Mouse (Mus musculus) forebrain, embryonic 12.5 days (tissue): ENCODE results near the gene Troap. TPM values are rescaled to one million over a fixed set of nuclear protein-coding genes. Genes with fewer than 3 reads are reported as not detected.

Source experiments
- ATAC-seq: fragments of 200-750 bp; cut with Nextera tagmentation; 2 replicates; pipeline ENCODE4 v1.8.0; 2017; ENCODE audit warnings: moderate TSS enrichment; ENCODE audit not compliant: low FRiP score
- H3K27ac ChIP-seq: fragments of 300-500 bp; sonication (generic); 2 replicates; pipeline ENCODE4 v1.5.1; 2016; ENCODE audit warnings: mild to moderate bottlenecking
- H3K27me3 ChIP-seq: fragments of 300-500 bp; sonication (generic); 2 replicates; pipeline ENCODE4 v1.6.1; 2016; ENCODE audit warnings: mild to moderate bottlenecking
- H3K36me3 ChIP-seq: fragments of 300-500 bp; sonication (generic); replicated peaks from 2 replicates; pipeline ENCODE4 v1.6.1; 2016; ENCODE audit warnings: mild to moderate bottlenecking
- H3K4me1 ChIP-seq: fragments of 300-500 bp; sonication (generic); 2 replicates; pipeline ENCODE4 v1.6.1; 2016
- H3K4me2 ChIP-seq: fragments of 300-500 bp; sonication (generic); 2 replicates; pipeline ENCODE4 v1.6.1; 2016; ENCODE audit warnings: mild to moderate bottlenecking, moderate library complexity
- H3K4me3 ChIP-seq: fragments of 300-500 bp; sonication (generic); replicated peaks from 2 replicates; pipeline ENCODE4 v1.5.1; 2016; ENCODE audit warnings: mild to moderate bottlenecking
- H3K9ac ChIP-seq: fragments of 300-500 bp; sonication (generic); 2 replicates; pipeline ENCODE4 v1.6.1; 2016; ENCODE audit warnings: mild to moderate bottlenecking
- H3K9me3 ChIP-seq: fragments of 300-500 bp; sonication (generic); 2 replicates; pipeline ENCODE4 v1.6.1; 2016
- WGBS: fragments of 180-500 bp; shearing (Covaris S2); methylation state at CpG from one replicate; pipeline ENCODE4 v1.1.7; 2016; 5-methylcytosine and 5-hydroxymethylcytosine counted together
- polyA plus RNA-seq: library from polyadenylated mRNA; unstranded; fragments of >200 nt; fragmentation: Nextera tagmentation; extraction: Ambion mirVana; gene quantifications from 2 replicates; pipeline ENCODE4 v1.2.1, GENCODE M21; 2016

Gene Troap
- polyA plus RNA-seq, 1 experiment from 2014 or later, result 48.3 TPM

- H3K27me3 ChIP-seq, result 0 out of 2 replicates have a peak, but pooled peaks cover 3% of the 10 kb centered on the region
- H3K36me3 ChIP-seq, result no peaks in the 10 kb centered on the region
- no peak overlapping the region for H3K9ac ChIP-seq
- no peak for ATAC-seq
- no peaks in the 10 kb centered on the region for H3K4me1 ChIP-seq
- H3K4me2 ChIP-seq, result no peak overlapping the region
- WGBS, result 86% methylated on average over 3 of the region's 3 CpGs
- no peak overlapping the region for H3K4me3 ChIP-seq
- H3K9me3 ChIP-seq, result no peaks in the 10 kb centered on the region
- H3K27ac ChIP-seq, result no peak overlapping the region
Measured at GRCm38 (mm10) chr15:99111139-99111538, 36.8 kb downstream of the Troap start.

DNA sequence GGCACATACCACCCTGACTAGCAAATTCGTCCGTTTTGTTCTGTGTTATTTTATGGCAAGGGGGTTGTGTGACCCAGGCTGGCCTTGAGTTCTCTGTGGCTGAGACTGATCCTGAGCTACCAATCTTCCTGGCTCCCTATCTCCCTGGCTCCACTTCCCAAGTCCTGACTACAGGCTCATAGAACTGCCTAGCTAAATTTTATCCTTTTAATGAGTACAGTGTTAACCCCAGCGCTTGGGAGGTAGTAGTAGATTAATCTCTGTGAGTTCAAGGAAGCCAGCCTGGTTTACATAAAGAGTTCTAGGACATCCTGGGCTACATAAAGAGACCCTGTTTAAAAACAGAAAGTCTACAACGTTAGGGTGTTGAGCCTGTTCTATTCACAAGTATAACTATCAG, 37.4 kb downstream of the Troap start:
- Histone ChIP-seq H3K4me1 (no peaks in the 10 kb centered on the region), H3K9me3 (no peaks in the 10 kb centered on the region), H3K27me3 (0 out of 2 replicates have a peak, but pooled peaks cover 3% of the 10 kb centered on the region), H3K4me3 (no peak overlapping the region), H3K27ac (no peak overlapping the region), H3K4me2 (no peak overlapping the region), H3K36me3 (no peaks in the 10 kb centered on the region), H3K9ac (no peak overlapping the region)
- 79% methylated on average over 4 of the region's 4 CpGs for WGBS
- no peak for ATAC-seq

GRCm38 (mm10) chr15:99112843-99113395, 38.5 kb downstream of the Troap start:
- no peak overlapping the region for H3K4me2 ChIP-seq
- ATAC-seq, result no peak
- H3K27ac ChIP-seq, result no peak overlapping the region
- 64% methylated on average over 11 of the region's 11 CpGs for WGBS
- no peaks in the 10 kb centered on the region for H3K4me1 ChIP-seq
- H3K4me3 ChIP-seq, result no peak overlapping the region
- no peaks in the 10 kb centered on the region for H3K36me3 ChIP-seq
- no peak overlapping the region for H3K9ac ChIP-seq
- 0 out of 2 replicates have a peak, but pooled peaks cover 3% of the 10 kb centered on the region for H3K27me3 ChIP-seq
- H3K9me3 ChIP-seq, result no peaks in the 10 kb centered on the region

DNA sequence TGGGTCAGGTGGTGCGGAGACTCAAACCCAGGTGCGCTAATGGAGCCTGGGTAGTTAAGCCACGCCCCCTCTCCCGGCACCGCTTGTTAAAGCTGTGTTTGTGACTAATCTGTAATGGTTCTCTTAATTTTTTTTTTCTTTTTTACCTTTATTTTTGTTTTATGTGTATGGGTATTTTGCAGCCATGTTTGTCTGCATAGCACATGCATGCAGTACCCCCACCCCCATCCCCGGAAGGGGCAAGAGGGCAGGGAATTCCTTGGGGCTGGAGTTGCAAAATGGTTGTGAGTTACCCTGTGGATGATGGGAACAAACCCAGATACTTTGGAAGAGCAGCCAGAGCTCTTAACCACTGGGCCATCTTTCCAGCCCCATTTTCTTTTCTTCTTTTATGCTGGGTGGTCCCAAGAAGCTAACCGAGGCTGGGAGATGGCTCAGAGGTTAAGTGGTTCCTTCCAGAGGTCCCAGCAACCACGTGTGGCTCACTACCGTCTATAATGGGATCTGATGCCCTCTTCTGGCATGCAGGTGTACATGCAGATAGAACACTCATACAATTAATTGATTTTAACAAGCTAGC, 39.1 kb downstream of the Troap start:
- Histone ChIP-seq H3K27ac (no peak overlapping the region), H3K9me3 (no peaks in the 10 kb centered on the region), H3K27me3 (0 out of 2 replicates have a peak, but pooled peaks cover 3% of the 10 kb centered on the region), H3K36me3 (no peaks in the 10 kb centered on the region), H3K9ac (no peak overlapping the region), H3K4me3 (no peak overlapping the region), H3K4me1 (no peaks in the 10 kb centered on the region), H3K4me2 (no peak overlapping the region)
- WGBS, result 6% methylated on average over 9 of the region's 9 CpGs
- no peak for ATAC-seq

- Histone ChIP-seq H3K9me3 (no peaks in the 10 kb centered on the region), H3K4me2 (no peak overlapping the region), H3K27me3 (0 out of 2 replicates have a peak, but pooled peaks cover 3% of the 10 kb centered on the region), H3K27ac (no peak overlapping the region), H3K4me1 (no peaks in the 10 kb centered on the region), H3K9ac (no peak overlapping the region), H3K36me3 (no peaks in the 10 kb centered on the region), H3K4me3 (no peak overlapping the region)
- no peak for ATAC-seq
- WGBS, result 56% methylated on average over 14 of the region's 14 CpGs
Measured at GRCm38 (mm10) chr15:99114312-99115064, 40.1 kb downstream of the Troap start.

DNA sequence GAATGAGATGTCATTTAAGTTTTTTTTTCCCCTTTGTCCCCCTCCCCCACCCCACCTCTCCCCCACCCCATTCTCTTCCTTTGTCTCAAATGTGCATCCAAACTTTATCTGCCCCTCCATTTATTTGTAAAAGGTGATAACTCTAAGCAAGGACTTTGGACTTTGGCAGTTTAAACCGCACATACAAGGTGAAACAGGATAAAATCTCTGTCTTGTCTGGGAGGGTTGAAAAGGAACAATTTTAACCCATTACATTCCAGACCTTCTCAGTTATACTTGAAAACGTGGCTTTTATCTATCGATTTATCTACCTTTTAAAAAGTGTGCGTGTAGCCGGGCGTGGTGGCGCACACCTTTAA, 40.7 kb downstream of the Troap start:
- WGBS, result 92% methylated on average over 7 of the region's 7 CpGs
- H3K4me2 ChIP-seq, result no peak overlapping the region
- H3K9ac ChIP-seq, result no peak overlapping the region
- no peak overlapping the region for H3K4me3 ChIP-seq
- no peak overlapping the region for H3K27ac ChIP-seq
- H3K9me3 ChIP-seq, result no peaks in the 10 kb centered on the region
- no peaks in the 10 kb centered on the region for H3K36me3 ChIP-seq
- no peaks in the 10 kb centered on the region for H3K4me1 ChIP-seq
- H3K27me3 ChIP-seq, result no peaks in the 10 kb centered on the region
- no peak for ATAC-seq

GRCm38 (mm10) chr15:99116539-99116938, 42.2 kb downstream of the Troap start:
- H3K4me3 ChIP-seq, result no peak overlapping the region
- H3K4me2 ChIP-seq, result no peak overlapping the region
- H3K9me3 ChIP-seq, result no peaks in the 10 kb centered on the region
- no peak overlapping the region for H3K9ac ChIP-seq
- no peaks in the 10 kb centered on the region for H3K4me1 ChIP-seq
- H3K36me3 ChIP-seq, result no peaks in the 10 kb centered on the region
- no peak overlapping the region for H3K27ac ChIP-seq
- 61% methylated on average over 11 of the region's 11 CpGs for WGBS
- H3K27me3 ChIP-seq, result peaks cover 8% of the 10 kb centered on the region; the same call in 1 of the 2 replicates
- ATAC-seq, result no peak

- H3K4me1 ChIP-seq, result no peaks in the 10 kb centered on the region
- H3K27me3 ChIP-seq, result peaks cover 8% of the 10 kb centered on the region; the same call in 1 of the 2 replicates
- no peaks in the 10 kb centered on the region for H3K36me3 ChIP-seq
- H3K9ac ChIP-seq, result no peak overlapping the region
- 19% methylated on average over 11 of the region's 11 CpGs for WGBS
- H3K4me2 ChIP-seq, result no peak overlapping the region
- no peak overlapping the region for H3K27ac ChIP-seq
- ATAC-seq, result no peak
- no peak overlapping the region for H3K4me3 ChIP-seq
- no peaks in the 10 kb centered on the region for H3K9me3 ChIP-seq
Measured at GRCm38 (mm10) chr15:99120814-99121213, 46.4 kb downstream of the Troap start.

GRCm38 (mm10) chr15:99122642-99123041, 48.3 kb downstream of the Troap start:
- Histone ChIP-seq H3K4me2 (no peak overlapping the region), H3K27me3 (peaks cover 8% of the 10 kb centered on the region; the same call in 1 of the 2 replicates), H3K9me3 (no peaks in the 10 kb centered on the region), H3K9ac (no peak overlapping the region), H3K27ac (no peak overlapping the region), H3K4me3 (no peak overlapping the region), H3K4me1 (no peaks in the 10 kb centered on the region), H3K36me3 (no peaks in the 10 kb centered on the region)
- 81% methylated on average over 2 of the region's 2 CpGs for WGBS
- ATAC-seq, result no peak

DNA sequence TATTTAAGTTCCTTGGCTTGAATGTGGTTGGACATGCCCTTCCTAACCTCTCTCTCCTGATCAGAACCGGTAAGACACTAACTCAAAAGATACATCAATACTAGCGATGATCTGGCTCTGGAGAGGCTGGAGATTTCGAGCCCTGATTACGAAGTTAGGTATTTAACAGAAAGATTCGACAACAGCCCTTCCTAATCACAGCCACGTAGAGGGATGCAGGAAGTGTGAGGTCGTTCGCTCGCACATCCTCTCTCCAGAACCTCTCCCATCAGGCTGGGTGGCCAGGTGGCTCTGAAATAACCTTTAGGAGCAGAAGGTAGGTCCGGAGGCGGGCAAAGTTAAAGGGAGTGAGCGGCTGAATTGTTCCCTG, 51.3 kb downstream of the Troap start, which contains the start of gene Spats2:
Spats2 (plus strand) TSS at position 206 of the 370 bp plus-strand sequence.
- no peak for ATAC-seq
- Histone ChIP-seq H3K4me2 (peak within 1 kb of the TSS; percentile 60), H3K9ac (peak within 1 kb of the TSS; percentile 89), H3K4me3 (peak within 1 kb of the TSS; percentile 77), H3K4me1 (peaks cover 26% of the 10 kb centered on the region), H3K9me3 (no peaks in the 10 kb centered on the region), H3K27me3 (peaks cover 7% of the 10 kb centered on the region; the same call in 1 of the 2 replicates), H3K36me3 (no peaks in the 10 kb centered on the region), H3K27ac (peak within 1 kb of the TSS; percentile 96)
- WGBS, result 2% methylated on average over 12 of the region's 12 CpGs

DNA sequence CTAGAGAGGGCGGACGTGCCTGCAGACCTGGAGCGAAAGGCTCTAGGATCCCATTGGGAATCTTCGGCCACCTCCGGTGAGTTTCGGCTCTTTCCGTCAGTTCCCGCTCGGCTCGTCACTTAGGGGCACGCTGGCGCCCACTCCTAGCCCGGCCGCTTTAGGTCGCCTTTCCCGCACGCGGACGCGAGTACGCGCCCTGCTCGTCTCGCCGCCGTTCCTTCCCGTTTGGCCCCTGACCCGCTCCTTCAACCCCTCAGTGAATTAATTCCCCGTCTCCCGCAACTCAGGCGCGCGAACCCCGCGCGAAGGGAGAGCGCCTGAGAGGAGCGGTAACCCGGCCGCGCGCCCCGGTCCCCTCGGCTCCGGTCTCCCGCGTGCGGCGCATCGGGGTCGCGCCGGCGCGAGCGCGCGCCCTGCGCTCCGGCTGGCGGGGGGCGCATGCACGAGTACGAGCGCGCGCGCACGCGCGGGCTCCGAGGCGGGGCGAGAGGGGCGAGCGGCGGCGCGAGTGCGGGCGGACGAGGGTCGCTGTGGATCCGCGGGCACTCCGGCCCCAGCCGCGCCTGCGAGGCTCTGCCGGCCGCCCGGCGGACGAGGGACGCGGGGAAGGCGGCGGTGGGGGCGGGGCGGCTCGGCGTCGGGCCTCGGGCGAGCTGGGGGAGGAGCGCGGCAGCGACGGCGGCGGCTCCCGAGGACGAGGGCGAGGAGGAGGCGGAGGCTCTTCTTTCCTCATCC, 51.9 kb downstream of the Troap start:
- Histone ChIP-seq H3K27me3 (peaks cover 2% of the 10 kb centered on the region; the same call in 1 of the 2 replicates), H3K9me3 (no peaks in the 10 kb centered on the region), H3K4me3 (peak overlapping the region; percentile 77), H3K4me1 (peaks cover 30% of the 10 kb centered on the region), H3K27ac (peak overlapping the region; percentile 96), H3K36me3 (no peaks in the 10 kb centered on the region), H3K4me2 (peak overlapping the region; percentile 60), H3K9ac (peak overlapping the region; percentile 89)
- peak; percentile 91 for ATAC-seq
- under 1% methylated on average over 113 of the region's 115 CpGs for WGBS

GRCm38 (mm10) chr15:99126816-99127365, 52.5 kb downstream of the Troap start:
- Histone ChIP-seq H3K4me2 (peak overlapping the region; percentile 60), H3K36me3 (0 out of 2 replicates have a peak, but pooled peaks cover 2% of the 10 kb centered on the region), H3K9ac (peak overlapping the region; percentile 89), H3K27me3 (no peaks in the 10 kb centered on the region; the same call in 1 of the 2 replicates), H3K4me1 (peaks cover 33% of the 10 kb centered on the region), H3K9me3 (no peaks in the 10 kb centered on the region), H3K27ac (peak overlapping the region; percentile 96), H3K4me3 (peak overlapping the region; percentile 77)
- under 1% methylated on average over 29 of the region's 35 CpGs for WGBS
- ATAC-seq, result peak; percentile 33
